Mouse (Mus musculus) stomach, postnatal 0 days (tissue): ENCODE data around the gene Ikzf4. TPM values are rescaled to one million over a fixed set of nuclear protein-coding genes. Genes with fewer than 3 reads are reported as not detected.

ENCODE experiments used
- ATAC-seq: fragments of 200-750 bp; cut with Nextera tagmentation; 2 replicates; pipeline ENCODE4 v1.8.0; 2017; ENCODE audit not compliant: low FRiP score, low TSS enrichment
- DNase-seq: peaks from one replicate; pipeline ENCODE4 v3.0.0-alpha.2; 2016; ENCODE audit warnings: low spot score
- H3K27ac ChIP-seq: fragments of 300-500 bp; sonication (generic); replicated peaks from 2 replicates; pipeline ENCODE4 v1.5.1; 2014; ENCODE audit warnings: mild to moderate bottlenecking, control low read depth
- H3K27me3 ChIP-seq: fragments of 300-500 bp; sonication (generic); 2 replicates; pipeline ENCODE4 v1.6.1; 2014; ENCODE audit warnings: low read length; ENCODE audit not compliant: control insufficient read depth, insufficient read depth
- H3K36me3 ChIP-seq: fragments of 300-500 bp; sonication (generic); 2 replicates; pipeline ENCODE4 v1.6.1; 2014; ENCODE audit warnings: low read length, mixed read lengths; ENCODE audit not compliant: control insufficient read depth, insufficient read depth
- H3K4me1 ChIP-seq: fragments of 300-500 bp; sonication (generic); replicated peaks from 2 replicates; pipeline ENCODE4 v1.6.1; 2014; ENCODE audit warnings: antibody characterized with exemption; ENCODE audit not compliant: control insufficient read depth, insufficient read depth
- H3K4me2 ChIP-seq: fragments of 300-500 bp; sonication (generic); replicated peaks from 2 replicates; pipeline ENCODE4 v1.6.1; 2014; ENCODE audit warnings: low read depth, mild to moderate bottlenecking, control low read depth, moderate library complexity
- H3K4me3 ChIP-seq: fragments of 300-500 bp; sonication (generic); 2 replicates; pipeline ENCODE4 v1.5.1; 2014; ENCODE audit warnings: low read depth, low read length, control low read depth
- H3K9ac ChIP-seq: fragments of 300-500 bp; sonication (generic); 2 replicates; pipeline ENCODE4 v1.6.1; 2014; ENCODE audit warnings: mild to moderate bottlenecking, low read length, control low read depth, mixed read lengths
- H3K9me3 ChIP-seq: fragments of 300-500 bp; sonication (generic); 2 replicates; pipeline ENCODE4 v1.6.1; 2016; ENCODE audit warnings: low read length; ENCODE audit not compliant: control insufficient read depth
- CTCF ChIP-seq: IDR thresholded peaks from 2 replicates; pipeline ENCODE4 v1.5.1; 2016; ENCODE audit warnings: antibody characterized with exemption, low read depth, mild to moderate bottlenecking, moderate library complexity
- EP300 ChIP-seq: optimal IDR thresholded peaks from 2 replicates; pipeline ENCODE3; 2016; ENCODE audit warnings: antibody characterized with exemption
- WGBS: fragments of 180-500 bp; shearing (Covaris S2); extraction: QIAGEN DNeasy Blood & Tissue Kit; methylation state at CpG from one replicate; pipeline ENCODE4 v1.1.7; 2014; 5-methylcytosine and 5-hydroxymethylcytosine counted together
- polyA plus RNA-seq: library from polyadenylated mRNA; unstranded; fragments of >200 nt; fragmentation: Nextera tagmentation; extraction: Ambion mirVana; gene quantifications from 2 replicates; pipeline ENCODE4 v1.2.1, GENCODE M21; 2015

The Ikzf4 gene
- polyA plus RNA-seq, 1 experiment from 2014 or later, result 1.7 TPM

- no peak overlapping the region for H3K9ac ChIP-seq
- no peak overlapping the region for H3K27ac ChIP-seq
- no peak overlapping the region for H3K4me3 ChIP-seq
- no peak for ATAC-seq
- no peaks in the 10 kb centered on the region for H3K9me3 ChIP-seq
- DNase-seq, result no peak
- no peaks in the 10 kb centered on the region for H3K36me3 ChIP-seq
- no peaks in the 10 kb centered on the region for H3K4me1 ChIP-seq
- no peak for TF ChIP-seq CTCF
- TF ChIP-seq EP300, result no peak
- H3K27me3 ChIP-seq, result no peaks in the 10 kb centered on the region
- H3K4me2 ChIP-seq, result no peak overlapping the region
Measured at GRCm38 (mm10) chr10:128662465-128662864, 16.7 kb upstream of the Ikzf4 start.

GRCm38 (mm10) chr10:128659490-128659889 lies 13.7 kb upstream of the Ikzf4 start:
- TF ChIP-seq EP300 (no peak), CTCF (no peak)

GRCm38 (mm10) chr10:128657844-128658243 lies 12.1 kb upstream of the Ikzf4 start:
- no peak for DNase-seq
- H3K9me3 ChIP-seq, result no peaks in the 10 kb centered on the region
- H3K27me3 ChIP-seq, result no peaks in the 10 kb centered on the region
- no peak overlapping the region for H3K4me2 ChIP-seq
- H3K36me3 ChIP-seq, result no peaks in the 10 kb centered on the region
- ATAC-seq, result no peak
- no peak overlapping the region for H3K27ac ChIP-seq
- TF ChIP-seq CTCF (no peak), EP300 (no peak)
- 46% methylated on average over 9 of the region's 9 CpGs for WGBS
- no peak overlapping the region for H3K9ac ChIP-seq
- no peak overlapping the region for H3K4me3 ChIP-seq
- no peaks in the 10 kb centered on the region for H3K4me1 ChIP-seq

More at GRCm38 (mm10) chr10:128659490-128659889, 13.7 kb upstream of the Ikzf4 start:
- H3K27me3 ChIP-seq, result no peaks in the 10 kb centered on the region
- H3K4me2 ChIP-seq, result no peak overlapping the region
- no peak for ATAC-seq
- H3K27ac ChIP-seq, result no peak overlapping the region
- DNase-seq, result no peak
- WGBS, result 50% methylated on average over 9 of the region's 9 CpGs
- H3K4me1 ChIP-seq, result no peaks in the 10 kb centered on the region
- H3K9me3 ChIP-seq, result no peaks in the 10 kb centered on the region
- H3K4me3 ChIP-seq, result no peak overlapping the region
- H3K36me3 ChIP-seq, result no peaks in the 10 kb centered on the region
- no peak overlapping the region for H3K9ac ChIP-seq

- no peaks in the 10 kb centered on the region for H3K36me3 ChIP-seq
- H3K27ac ChIP-seq, result no peak overlapping the region
- H3K9me3 ChIP-seq, result no peaks in the 10 kb centered on the region
- no peak for TF ChIP-seq CTCF
- no peak for TF ChIP-seq EP300
- WGBS, result 64% methylated on average over 1 of the region's 1 CpGs
- no peak overlapping the region for H3K4me2 ChIP-seq
- no peak for DNase-seq
- H3K27me3 ChIP-seq, result no peaks in the 10 kb centered on the region
- ATAC-seq, result no peak
- H3K4me1 ChIP-seq, result no peaks in the 10 kb centered on the region
- no peak overlapping the region for H3K9ac ChIP-seq
- H3K4me3 ChIP-seq, result no peak overlapping the region
Measured at GRCm38 (mm10) chr10:128656731-128657130, 10.9 kb upstream of the Ikzf4 start.

GRCm38 (mm10) chr10:128655254-128655653 lies 9.5 kb upstream of the Ikzf4 start:
- TF ChIP-seq CTCF (no peak), EP300 (no peak)

GRCm38 (mm10) chr10:128653866-128654265 lies 8.1 kb upstream of the Ikzf4 start:
- 72% methylated on average over 4 of the region's 4 CpGs for WGBS
- no peaks in the 10 kb centered on the region for H3K36me3 ChIP-seq
- TF ChIP-seq CTCF (no peak), EP300 (no peak)
- DNase-seq (no peak), ATAC-seq (no peak)
- no peak overlapping the region for H3K4me3 ChIP-seq
- no peaks in the 10 kb centered on the region for H3K27me3 ChIP-seq
- H3K4me1 ChIP-seq, result no peaks in the 10 kb centered on the region
- no peak overlapping the region for H3K27ac ChIP-seq
- no peaks in the 10 kb centered on the region for H3K9me3 ChIP-seq
- no peak overlapping the region for H3K9ac ChIP-seq
- H3K4me2 ChIP-seq, result no peak overlapping the region

More at GRCm38 (mm10) chr10:128655254-128655653, 9.5 kb upstream of the Ikzf4 start:
- Histone ChIP-seq H3K36me3 (no peaks in the 10 kb centered on the region), H3K27ac (no peak overlapping the region), H3K9me3 (no peaks in the 10 kb centered on the region), H3K9ac (no peak overlapping the region), H3K4me1 (no peaks in the 10 kb centered on the region), H3K27me3 (no peaks in the 10 kb centered on the region), H3K4me2 (no peak overlapping the region), H3K4me3 (no peak overlapping the region)
- ATAC-seq (peak; percentile 68; the same call in 1 of the 2 replicates), DNase-seq (no peak)
- 40% methylated on average over 3 of the region's 3 CpGs for WGBS
